Mouse (Mus musculus): ENCODE data around the gene Nck2.
A peak's percentile ranks its signal among the peaks of the same experiment; 100 is the strongest.

Nck2 gene

DNA sequence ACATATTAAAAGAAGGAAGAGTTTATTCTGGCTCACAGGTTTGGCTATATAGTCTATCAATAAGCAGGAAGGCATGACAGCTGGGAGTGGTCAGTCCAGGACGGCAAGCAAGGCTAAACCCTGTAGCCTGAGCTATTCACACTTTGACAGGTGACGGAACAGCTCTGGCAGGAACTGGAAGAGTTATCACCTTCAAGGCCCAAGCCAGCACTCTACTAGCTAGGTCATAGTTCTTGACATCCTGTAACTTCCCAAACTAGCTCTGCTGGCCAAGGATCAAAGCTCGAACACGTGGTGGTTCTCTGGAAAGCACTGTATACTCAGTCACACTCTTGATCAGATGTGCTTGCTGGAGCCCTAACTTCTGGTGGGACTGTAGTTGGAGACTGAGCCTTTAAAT is 10.5 kb upstream of the Nck2 start:
- DNase-seq (ENCODE audit: low spot score): no peak

DNA sequence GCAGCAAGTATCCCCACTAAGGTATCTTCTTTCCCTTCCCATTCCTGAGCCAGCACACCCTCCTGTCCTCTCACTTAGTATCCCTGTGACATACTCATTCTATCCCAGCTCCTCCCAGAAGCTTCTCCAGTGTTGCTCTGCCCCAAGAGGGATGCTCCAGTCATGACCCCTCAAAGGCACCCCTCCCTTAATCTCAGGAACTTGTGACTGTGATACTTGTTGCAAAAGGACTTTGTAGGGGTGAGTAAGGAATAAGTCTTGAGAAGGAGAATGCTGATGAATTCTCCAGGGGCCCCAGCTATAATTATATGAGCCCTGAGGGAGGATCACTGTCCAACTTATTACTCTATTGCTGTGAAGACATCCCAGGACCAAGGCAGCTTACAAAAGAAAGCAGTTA is 7.8 kb upstream of the Nck2 start:
- no peak for DNase-seq (ENCODE audit: low spot score)

DNA sequence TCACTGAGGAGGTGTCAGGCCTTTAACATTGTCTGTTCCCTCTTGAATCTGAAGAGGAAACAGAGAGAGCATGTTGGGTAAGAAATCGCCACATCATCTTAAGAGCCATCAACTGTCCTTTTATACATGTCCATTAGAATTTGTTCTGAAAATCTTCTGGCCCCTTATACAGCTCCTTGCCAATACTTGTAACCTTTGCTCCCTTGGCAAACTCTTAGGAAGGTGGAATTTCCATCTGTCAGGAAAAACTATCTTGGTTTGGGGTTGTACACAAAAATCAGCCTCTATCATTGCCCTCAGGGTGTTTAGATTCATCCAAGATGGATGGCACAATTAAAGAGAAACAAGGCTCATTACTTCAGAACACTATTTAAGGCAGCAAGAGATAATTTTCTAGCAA is 5.1 kb upstream of the Nck2 start:
- DNase-seq (ENCODE audit: low spot score): no peak

DNA sequence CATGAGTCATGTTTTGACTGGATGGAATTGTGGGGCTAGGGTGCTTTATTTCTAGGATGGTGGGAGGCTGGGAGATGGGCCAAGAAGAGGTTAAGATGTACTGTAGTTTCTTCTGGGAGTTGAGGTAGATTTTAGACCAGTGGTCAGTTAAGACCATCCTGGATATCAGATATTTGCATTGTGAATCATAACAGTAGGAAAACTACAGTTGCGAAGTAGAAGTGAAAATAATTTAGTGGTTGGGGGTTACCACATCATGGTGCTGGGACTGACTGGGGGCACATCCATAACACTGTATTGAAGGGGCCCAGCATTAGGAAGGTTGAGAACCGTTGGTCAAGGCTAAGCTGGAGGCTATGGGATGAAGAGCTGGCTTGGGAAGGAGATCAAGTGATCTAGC is 1.8 kb upstream of the Nck2 start:
- no peak for DNase-seq (ENCODE audit: low spot score)

DNA sequence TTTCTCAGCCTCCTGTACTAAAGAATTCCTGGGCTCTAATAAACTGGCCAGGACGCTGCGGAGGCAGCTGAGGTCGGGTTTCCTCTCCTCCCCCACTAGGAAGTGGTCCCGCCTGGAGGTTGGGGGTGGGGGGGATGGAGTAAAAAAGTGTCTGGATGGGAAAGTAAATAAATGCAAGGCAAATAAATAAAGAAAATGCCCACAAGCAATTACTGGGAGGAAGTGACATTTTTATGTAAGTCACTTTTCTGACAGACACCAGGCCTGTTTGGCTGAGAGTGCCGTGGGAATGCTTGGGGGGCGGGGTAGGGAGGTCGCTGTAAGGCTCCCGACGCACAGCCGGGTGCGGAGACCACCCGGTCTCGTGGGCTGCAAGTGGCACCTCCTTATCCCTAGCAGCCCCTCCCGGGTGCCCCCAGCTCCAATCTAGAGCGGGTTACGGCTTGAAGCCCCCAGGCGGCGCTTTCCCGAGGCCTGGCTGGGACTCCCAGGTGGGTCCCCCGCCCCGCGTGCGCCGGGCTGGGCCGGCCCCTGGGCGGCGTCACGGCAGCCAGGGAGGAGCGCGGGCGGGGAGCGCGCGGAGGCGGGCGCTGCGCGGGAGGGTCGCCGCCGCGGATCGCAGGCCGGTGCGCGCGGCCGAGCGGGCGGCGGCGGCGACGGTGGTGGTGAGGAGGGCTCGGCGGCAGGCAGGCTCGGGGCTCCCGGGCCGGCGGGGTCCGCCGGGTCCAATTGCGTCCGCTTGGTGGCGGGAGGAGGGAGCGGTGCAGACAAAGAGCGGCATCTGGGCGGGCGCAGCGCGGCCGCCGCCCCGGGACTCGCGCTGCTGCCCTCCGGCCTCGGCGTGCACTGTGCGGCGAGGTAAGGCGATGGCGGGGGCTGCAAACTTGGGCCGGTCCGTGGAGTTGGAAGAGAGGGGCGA is 1.1 kb downstream of the Nck2 start:
- peak; percentile 74 for DNase-seq (ENCODE audit: low spot score)

DNA sequence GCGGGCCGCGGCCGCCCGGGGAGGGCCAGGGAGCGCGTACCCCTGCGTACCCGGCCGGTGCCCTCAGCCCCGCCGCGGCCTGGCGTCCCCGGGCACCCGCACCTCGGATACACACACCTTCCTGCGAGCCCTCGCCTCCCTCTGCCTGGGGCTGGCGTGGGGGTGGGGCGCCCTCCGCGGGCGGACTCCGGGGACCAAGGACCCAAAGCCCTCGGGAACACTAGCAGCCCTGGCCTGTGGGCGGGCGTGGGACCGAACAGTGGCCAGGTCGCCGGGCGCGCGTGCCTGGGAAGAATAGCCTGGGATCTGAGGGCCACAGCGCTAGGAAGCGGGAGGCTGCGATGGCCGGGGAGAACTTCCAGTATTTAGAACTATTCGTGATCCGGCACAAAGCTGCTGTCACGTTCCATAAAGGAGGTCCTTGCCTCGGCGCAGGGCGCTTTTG is 1.7 kb downstream of the Nck2 start:
- peak; percentile 28 for DNase-seq (ENCODE audit: low spot score)

DNA sequence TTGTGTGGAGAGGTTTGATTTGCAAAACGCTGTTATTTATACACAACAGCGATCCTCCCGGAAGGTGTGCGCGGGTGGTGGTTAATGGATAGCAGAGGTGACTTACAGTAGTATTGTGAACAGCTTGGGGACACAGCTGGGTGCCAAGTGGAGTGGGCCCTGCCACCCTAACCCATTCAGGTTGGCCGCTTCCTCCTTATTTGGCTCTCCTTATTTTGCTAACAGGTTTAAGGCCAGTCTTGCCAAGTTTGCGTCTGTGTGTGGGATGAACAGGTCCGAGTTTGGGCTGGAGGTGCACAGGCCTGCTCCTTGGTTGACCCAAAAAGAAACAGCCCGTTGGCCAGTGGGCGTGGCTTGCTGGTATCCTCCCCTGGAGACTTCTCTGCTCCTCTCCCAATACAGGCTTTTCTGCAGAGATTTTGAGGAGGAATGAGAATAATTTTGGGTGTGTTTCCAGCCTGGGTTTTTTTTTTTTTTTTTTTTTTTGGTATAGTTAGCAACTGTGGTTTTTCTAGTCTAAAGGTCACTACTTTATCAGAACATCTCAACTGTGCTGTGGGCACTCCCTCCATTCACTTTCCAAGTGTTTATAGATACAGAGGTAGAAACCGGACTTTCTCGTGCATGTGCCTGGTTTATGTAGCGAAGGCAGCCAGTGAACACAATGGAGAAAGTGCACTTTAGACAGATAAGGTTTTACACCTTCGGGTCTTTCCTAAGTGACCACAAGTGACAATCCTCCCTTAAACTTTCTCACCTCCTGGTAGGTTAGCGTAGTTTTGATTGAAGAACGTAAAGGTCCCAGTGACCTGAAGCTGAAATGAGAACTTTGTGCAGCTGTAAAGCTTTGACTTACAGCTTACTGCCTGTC is 2.6 kb downstream of the Nck2 start:
- peak; percentile 15 for DNase-seq (ENCODE audit: low spot score)

DNA sequence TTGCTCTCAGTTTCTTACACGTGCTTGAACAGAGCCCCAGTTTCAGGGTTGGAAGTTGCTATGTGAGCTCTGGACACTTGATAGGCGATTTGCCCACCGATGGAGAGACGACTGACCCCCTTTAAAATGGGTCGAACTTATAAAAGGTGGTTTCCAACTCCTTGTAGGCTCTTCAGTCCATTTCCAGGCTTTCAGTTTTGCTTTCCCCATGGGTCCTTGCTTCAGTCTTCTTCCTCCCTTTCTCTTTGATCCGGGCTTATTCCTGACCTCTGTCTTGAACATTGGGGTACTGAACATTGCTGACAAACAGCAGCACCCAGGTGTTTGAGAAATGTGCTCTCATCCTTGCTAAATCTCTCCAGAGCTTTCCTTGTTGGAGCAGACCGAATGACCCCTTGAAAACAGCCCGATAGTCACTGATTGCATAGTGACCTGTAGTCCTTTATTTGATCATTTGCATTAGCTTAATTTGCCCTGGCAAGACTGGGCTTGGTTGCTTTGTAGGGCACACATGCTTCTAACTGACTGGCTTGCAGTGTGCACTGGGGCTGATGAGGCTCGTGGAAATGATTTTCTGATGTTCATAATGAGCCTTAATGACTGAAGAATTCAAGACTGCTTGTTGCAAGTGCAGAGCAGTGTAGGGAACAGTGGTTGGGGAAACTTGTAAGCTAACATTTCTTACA is 3.4 kb downstream of the Nck2 start:
- DNase-seq (ENCODE audit: low spot score): no peak

DNA sequence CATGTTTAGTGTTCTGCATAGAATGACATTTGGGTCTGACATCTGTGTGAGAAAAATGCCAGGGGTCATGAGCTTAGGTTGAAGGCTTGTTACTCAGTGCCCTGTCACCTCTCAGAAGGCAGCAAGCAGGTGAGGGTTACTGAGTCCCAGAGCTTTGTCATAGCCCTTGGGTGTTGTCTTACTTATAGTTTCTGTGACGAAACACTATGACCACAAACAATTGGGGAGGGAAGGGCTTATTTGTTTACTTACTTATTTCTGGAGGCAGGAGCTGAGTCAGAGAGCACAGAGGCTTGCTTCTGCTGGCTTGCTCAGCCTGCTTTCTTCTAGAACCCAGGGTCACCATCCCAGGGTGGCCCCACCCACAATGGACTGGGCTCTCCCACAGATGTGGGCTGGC is 6.4 kb downstream of the Nck2 start:
- DNase-seq (ENCODE audit: low spot score): no peak

DNA sequence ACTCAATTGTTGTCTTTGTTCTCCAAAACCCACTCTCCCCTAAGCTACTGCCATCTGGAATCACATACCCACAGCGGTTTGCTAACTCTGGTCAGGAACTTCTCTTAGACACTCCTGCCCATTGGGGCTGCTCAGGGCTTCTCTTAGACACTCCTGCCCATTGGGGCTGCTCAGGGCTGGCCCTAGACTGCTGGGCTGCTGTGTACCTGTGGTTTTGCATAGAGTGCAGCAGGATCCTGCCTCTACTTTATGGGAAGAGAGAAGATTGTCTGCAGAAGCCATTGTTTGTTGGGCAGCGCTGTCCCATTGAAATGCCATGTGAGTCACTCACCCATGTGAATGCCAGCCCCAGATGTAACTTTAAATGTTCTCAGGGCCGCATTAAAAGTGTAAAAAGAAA is 9.3 kb downstream of the Nck2 start:
- no peak for DNase-seq (ENCODE audit: low spot score)

DNA sequence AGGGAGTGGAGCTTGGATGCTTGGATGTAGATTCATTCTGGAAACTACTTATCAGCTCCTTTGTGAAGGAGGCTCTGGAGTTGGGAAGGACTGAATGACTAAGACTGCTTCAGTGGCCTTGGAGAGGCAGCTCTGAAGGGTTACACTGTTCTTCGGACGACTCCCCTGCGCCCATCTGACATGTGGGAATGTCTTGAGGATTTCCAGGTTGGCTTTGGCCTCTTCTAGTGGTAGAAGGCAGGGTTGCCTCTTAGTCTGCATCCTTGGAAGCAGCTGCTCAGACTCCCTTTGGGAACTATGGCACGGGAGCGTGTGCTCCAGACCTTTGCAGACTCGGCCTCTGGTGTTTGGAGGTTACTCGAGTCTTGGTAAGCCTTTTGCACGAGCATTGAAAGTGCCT is 10.4 kb downstream of the Nck2 start:
- DNase-seq (ENCODE audit: low spot score): no peak

DNA sequence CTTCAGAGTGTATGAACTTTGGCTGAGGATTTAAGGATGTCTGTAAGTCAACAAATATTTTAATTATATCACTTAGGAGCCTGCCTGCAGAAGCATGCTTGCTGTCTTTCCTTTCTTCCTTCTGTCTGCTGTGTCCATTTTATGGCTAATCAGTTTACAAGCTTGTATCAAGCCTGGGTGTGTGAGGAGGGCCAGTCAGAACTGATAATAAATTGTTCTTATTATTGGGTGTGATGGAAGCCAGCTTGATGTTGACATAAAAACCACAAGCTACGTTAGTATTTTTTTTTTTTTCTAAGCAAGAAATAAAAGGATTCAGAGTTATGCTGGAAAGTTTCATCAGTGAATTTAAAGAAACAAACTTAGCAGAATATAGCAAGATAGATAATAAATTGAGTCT is 10.8 kb downstream of the Nck2 start:
- no peak for DNase-seq (ENCODE audit: low spot score)

DNA sequence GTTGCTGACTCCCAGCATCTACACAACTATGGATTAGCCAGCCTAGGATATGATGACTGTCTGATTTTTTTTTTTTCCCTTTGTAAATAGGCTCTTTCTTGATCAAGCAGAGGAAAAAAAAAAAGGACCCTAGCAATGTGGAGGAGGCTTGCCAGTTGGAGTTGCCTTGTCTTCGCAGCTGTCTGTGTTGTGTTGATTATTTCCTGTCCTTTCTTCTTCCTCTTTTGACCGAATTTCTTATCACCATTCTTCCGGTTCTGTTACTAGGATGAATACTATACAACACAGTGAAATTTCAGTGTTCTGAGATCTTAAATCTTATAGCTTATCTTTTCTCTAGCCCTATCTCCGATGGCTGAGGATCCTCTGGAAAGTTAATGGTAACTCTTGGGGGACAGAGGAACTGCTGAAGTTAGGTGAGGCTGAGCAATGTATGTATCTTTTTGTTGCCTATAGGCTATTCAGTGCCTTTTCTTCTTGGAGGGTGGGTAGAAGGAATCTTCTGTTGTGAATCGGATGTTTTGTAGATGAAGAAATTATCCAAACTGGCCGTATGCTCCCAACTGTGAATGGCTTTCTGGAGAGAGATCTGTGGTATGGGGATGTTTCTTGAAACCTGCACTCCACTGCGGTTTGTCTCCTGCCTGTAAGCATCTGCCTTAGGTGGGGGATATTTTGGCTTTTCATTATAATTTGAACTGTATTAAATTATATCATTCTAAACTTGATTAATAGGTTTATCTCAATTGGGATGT is 12.8 kb downstream of the Nck2 start:
- DNase-seq (ENCODE audit: low spot score): no peak

DNA sequence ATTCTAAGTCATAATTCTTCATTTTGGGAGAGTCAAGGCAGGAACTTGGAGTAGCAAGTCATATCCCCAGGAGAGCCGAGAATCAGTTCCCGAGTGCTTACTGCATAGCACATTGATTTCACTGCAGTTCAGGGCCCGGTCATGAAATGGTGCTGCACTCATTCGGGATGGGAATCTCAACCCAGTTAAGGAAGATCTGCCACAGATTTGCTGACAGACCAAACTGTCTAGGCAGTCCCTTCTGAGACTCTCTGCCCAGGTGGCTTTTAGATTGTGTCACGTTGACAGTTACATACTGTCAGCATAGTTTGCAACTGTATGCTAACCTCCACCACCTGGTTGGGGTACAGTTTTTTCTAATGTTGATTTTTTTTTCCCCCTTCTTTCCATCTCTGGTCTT is 16.1 kb downstream of the Nck2 start:
- DNase-seq (ENCODE audit: low spot score): no peak

DNA sequence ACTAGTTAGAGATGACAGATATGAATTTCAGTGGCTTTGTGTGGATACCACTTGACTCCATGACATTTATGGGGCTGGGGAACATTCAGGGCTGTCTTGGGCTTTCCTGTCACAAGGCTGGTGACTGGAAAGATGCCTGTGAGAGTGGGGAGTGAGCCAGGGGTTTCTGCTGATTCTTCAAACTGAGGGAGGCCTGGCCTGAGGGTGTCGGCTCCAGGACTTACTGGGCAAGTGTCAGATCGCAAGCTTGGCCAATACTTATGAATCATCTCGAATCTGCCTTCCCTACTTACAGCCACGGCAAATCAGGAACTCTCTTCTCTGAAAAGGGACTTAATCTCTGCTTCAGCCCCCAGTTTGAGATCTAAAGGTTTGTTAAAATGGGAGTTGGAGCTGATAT is 18.3 kb downstream of the Nck2 start:
- DNase-seq (ENCODE audit: low spot score): no peak

DNA sequence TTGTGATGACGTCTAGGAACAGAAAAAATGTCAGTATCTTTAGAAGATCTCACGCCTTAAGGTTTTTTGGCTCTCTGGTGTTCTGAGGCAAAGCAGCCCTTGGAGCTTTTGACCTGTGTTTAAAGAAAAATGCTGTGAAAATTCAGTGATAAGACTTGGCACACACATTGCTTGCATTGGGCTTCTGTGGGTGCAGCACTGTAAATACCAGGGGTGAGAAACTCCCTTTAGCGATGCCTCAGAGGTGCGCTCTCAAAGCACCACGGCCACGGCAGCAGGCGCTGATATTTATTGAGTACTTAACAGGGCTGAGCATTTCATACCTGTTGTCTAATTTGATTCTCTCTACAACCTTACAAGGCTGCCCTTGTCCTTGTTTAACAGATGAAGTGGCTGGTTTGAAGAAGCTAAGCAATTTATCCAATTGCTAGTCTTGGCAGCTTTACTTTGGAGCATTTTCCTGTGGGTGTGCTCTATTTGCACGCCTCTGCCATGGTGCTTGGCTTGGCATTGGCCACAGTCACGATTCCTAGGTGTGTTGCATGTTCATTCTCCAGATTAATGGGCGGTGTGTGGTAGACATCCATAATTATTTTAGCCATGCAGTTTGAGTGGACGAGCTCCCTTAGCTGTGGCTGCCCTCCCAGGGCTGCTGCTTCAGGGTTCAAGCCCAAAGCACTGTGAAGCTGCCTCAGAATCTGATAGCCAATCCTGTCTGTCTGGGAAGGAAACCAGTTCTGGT is 19.7 kb downstream of the Nck2 start:
- DNase-seq (ENCODE audit: low spot score): peak; percentile 21

DNA sequence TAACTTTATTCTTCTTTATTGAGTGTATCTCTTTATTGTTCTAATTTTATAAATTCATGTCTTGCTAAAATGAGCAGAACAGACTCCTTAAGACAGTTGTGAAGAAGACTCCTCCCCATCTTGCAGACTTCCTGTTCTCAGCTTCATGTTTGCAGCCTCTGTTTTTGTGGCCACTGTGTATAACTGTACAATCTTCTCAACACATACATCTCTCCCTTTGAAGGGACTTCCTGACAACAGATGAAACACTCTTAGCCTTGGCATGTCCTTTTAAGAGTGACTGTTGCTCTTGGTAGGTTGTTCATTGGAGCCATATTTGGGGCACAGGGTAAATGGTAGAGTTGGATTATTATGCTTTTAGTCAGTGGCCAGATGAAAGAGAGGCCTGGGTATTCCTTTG is 20.6 kb downstream of the Nck2 start:
- no peak for DNase-seq (ENCODE audit: low spot score)

DNA sequence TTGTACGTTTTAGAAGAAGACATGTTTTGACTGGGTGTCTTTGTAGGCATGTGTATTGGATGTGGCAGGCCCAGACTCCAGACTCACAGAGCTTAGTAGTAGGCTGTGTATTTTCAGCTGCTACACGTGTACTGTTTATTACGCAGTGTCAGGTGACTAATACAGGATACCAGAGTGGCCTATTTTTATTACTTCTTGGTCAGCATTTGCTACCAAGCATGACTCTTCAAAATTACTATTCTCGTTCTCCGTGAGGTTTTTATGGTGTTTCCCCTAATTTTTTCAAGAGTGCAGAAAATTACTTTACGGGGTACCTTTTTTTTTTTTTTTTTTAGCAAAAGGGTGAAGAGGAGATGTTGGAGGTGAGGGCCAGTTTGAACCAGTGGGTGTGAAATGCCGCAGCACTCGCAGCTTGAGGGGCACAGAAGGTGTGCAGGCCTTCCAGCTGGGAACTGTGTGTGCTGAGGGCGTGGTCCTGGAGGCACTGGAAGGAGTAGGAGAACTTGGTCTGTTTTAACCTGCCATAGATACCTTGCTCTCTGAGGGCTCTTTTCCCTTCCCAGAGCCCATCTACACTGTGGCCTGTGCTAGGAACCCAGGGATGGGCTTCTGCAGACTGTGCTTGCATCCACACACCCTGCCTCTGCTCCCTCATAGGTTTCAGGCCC is 21.7 kb downstream of the Nck2 start:
- DNase-seq (ENCODE audit: low spot score): no peak

DNA sequence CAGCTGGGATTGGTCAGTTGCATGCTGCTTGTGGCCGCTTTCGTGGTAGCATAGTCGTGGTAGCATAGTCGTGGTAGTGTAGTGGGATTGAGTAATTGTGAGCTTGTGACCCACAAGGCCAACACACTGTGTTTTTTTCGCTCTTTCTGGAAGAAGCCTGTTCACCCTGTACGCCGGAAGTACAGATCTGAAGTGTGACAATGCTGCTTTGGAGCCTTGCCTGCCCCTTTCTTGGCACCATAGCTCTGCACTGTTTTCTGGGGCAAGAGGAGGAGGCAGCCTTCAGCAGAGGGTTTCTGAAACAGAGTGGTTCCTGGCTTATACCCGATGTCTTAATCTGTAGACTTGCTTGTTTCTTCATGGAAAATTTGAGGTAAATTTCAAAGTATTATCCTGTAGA is 23.3 kb downstream of the Nck2 start:
- no peak for DNase-seq (ENCODE audit: low spot score)

DNA sequence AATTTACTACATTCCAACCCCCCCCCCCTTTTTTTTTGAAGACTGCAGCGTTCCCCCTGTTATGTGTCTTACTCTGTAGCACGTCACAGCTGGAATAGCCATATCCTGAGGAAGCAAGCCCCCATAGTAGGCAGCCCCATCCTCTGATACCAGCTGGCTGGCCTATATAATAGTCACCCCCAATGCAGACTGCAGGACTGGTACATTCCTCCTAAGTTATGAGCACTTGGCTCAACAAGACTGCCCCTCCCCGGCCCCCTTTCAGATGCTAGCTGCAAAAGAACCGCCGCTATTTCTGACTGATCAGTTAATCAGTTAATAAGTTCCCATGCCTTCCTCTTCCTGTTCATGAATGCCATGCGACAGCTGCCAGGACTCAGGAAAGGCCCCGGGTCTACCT is 23.8 kb downstream of the Nck2 start:
- no peak for DNase-seq (ENCODE audit: low spot score)

DNA sequence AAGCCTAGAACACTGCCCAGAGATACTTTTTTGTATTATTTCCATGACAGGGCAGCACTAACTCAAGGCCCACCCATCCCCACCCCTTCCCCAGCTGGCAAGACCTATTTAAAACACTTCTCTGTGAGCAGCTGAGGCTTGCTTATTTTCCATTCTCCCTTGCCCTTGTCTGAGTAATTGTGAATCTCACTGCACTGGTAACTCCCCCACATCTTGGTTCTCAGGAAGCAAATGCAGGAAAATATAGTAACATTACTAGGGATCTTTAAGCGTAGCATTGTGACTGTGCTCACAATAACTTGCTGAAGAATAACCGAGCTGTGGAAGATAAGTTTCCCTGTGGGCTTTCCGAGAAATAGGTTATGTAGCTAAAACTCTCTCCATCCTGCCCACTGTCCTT is 24.6 kb downstream of the Nck2 start:
- DNase-seq (ENCODE audit: low spot score): no peak

Measured in layer of hippocampus, adult 11-12 months (tissue).